Mouse (Mus musculus) kidney, embryonic 16.5 days (tissue): ENCODE data around the gene Mctp1. TPM values are rescaled to one million over a fixed set of nuclear protein-coding genes. Genes with fewer than 3 reads are reported as not detected.

Experiments
- ATAC-seq: fragments of 200-750 bp; cut with Nextera tagmentation; 2 replicates; pipeline ENCODE4 v1.8.0; 2017; ENCODE audit warnings: moderate TSS enrichment; ENCODE audit not compliant: low FRiP score, low TSS enrichment
- H3K27ac ChIP-seq: fragments of 300-500 bp; sonication (generic); 2 replicates; pipeline ENCODE4 v1.5.1; 2014; ENCODE audit warnings: low read length
- H3K27me3 ChIP-seq: fragments of 300-500 bp; sonication (generic); 2 replicates; pipeline ENCODE4 v1.6.1; 2014; ENCODE audit warnings: low read length, control low read depth, mixed read lengths; ENCODE audit not compliant: insufficient read depth
- H3K36me3 ChIP-seq: fragments of 300-500 bp; sonication (generic); 2 replicates; pipeline ENCODE4 v1.6.1; 2014; ENCODE audit warnings: low read length, control low read depth, mixed read lengths; ENCODE audit not compliant: insufficient read depth
- H3K4me1 ChIP-seq: fragments of 300-500 bp; sonication (generic); 2 replicates; pipeline ENCODE4 v1.6.1; 2014; ENCODE audit warnings: low read length, control low read depth, mixed read lengths; ENCODE audit not compliant: insufficient read depth
- H3K4me2 ChIP-seq: fragments of 300-500 bp; sonication (generic); replicated peaks from 2 replicates; pipeline ENCODE4 v1.6.1; 2014; ENCODE audit warnings: low read depth, low read length
- H3K4me3 ChIP-seq: fragments of 300-500 bp; sonication (generic); 2 replicates; pipeline ENCODE4 v1.5.1; 2014; ENCODE audit warnings: mild to moderate bottlenecking, low read length
- H3K9ac ChIP-seq: fragments of 300-500 bp; sonication (generic); replicated peaks from 2 replicates; pipeline ENCODE4 v1.6.1; 2014; ENCODE audit warnings: low read length
- H3K9me3 ChIP-seq: fragments of 300-500 bp; sonication (generic); 2 replicates; pipeline ENCODE4 v1.6.1; 2016; ENCODE audit warnings: low read length, control low read depth
- WGBS: fragments of 180-500 bp; shearing (Covaris S2); extraction: QIAGEN DNeasy Blood & Tissue Kit; methylation state at CpG from one replicate; pipeline ENCODE4 v1.1.7; 2014; 5-methylcytosine and 5-hydroxymethylcytosine counted together
- polyA plus RNA-seq: library from polyadenylated mRNA; unstranded; fragments of >200 nt; fragmentation: Nextera tagmentation; extraction: Ambion mirVana; gene quantifications from 2 replicates; pipeline ENCODE4 v1.2.1, GENCODE M21; 2015

Gene Mctp1
- polyA plus RNA-seq, 1 experiment from 2014 or later, result 0.27 TPM

DNA sequence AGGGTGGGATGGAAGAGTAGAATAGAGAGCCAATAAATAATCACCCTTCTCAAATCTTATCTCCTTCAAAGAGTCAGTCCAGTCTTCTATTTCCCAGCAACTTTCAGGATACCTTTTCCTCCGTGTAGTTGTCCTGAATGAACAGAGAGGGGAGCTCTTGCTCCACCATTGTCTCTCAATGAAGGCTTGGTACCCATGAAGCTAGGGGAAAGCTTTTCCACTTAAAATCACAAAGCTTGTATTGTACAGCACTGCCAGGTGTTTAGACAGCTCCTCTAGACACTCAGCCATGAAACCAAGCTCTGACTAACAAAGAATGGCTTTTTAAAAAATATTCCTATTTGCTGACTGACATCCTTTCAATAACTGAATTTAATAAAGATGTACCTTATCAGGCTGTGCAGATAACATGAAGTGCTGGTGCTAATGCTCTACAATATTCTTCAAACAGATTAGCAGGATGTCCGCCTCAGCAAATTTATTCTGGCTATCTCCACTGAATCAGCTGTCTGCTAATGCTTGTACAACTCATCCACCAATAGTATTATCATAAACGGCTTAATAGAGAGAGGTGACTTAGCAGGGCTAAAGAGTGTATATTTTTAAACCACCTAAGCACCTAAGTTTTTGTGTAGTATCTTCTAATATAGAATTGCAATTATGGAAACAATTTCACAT lies 417.9 kb downstream of the Mctp1 start:
- no peak overlapping the region for H3K27ac ChIP-seq
- H3K4me2 ChIP-seq, result no peak overlapping the region
- H3K4me3 ChIP-seq, result no peak overlapping the region
- H3K9ac ChIP-seq, result no peak overlapping the region
- H3K36me3 ChIP-seq, result no peaks in the 10 kb centered on the region
- ATAC-seq, result peak; percentile 82; the same call in 1 of the 2 replicates
- no peaks in the 10 kb centered on the region for H3K27me3 ChIP-seq
- no peaks in the 10 kb centered on the region for H3K4me1 ChIP-seq
- 51% methylated on average over 3 of the region's 3 CpGs for WGBS
- no peaks in the 10 kb centered on the region for H3K9me3 ChIP-seq

DNA sequence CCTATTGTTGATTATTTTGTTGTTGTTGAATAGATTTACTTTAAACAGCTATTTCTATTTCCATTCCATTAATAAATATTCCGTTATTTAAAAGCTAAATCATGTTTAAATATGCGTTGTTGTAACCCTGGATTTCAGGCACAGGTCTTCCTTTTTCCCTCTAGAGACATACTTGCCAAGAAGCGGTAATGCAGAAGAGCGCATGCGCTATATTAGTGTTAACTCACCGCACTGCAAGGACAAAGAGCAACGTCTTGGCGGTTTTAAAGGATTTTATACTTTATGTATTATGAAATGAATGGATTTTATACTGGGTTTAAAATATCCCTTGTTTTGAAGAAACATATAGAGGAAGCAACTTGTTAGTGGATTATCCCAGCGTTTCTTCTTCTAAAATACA lies 418.6 kb downstream of the Mctp1 start:
- no peak for ATAC-seq
- Histone ChIP-seq H3K27me3 (no peaks in the 10 kb centered on the region), H3K27ac (no peak overlapping the region), H3K36me3 (no peaks in the 10 kb centered on the region), H3K4me3 (no peak overlapping the region), H3K9ac (no peak overlapping the region), H3K9me3 (no peaks in the 10 kb centered on the region), H3K4me1 (no peaks in the 10 kb centered on the region), H3K4me2 (no peak overlapping the region)
- 89% methylated on average over 9 of the region's 9 CpGs for WGBS

DNA sequence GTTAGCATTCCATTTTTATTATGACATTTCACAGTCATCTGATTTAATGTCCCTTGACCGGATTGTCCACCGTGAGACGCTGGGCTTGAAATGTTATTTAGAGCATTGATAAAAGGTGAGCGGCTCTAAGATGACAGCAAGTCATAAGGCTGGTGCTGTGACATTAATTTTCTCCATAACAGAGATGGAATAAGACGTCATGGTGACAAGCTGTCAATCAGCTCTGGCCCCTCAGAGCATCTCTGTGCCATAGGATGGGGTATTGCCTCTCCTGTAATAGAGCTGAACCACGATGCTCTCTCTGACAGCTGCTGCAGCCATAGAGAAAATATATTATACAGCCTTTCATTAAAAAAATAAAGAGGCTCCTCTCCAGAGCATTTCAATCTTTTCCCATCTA lies 419.5 kb downstream of the Mctp1 start:
- ATAC-seq, result no peak
- no peaks in the 10 kb centered on the region for H3K4me1 ChIP-seq

DNA sequence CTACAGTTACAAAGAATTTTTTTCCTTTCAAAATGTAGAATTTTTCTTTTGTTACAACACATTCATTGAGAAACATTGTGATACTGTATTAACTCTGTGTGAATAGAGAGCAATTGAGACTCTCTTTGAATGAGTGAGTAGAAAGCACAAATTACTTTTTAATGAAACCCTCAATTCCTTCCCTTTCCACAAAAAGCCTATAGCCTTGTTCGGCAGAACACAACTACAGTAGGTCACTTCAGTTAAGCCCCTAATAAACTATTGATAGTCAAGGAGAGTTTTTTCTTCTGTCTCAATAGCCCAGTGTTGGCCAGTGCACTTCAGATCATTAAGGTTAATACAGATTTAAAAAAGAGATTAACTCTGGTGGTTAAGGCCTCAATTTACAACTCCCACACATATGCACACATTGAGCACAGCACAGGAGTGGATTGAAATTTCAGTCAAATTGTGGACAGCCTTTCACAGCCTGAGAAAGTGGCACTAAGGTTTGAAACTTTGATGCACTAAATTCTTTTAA lies 424.6 kb downstream of the Mctp1 start:
- WGBS, result 47% methylated on average over 1 of the region's 1 CpGs

More for the DNA sequence above, 419.5 kb downstream of the Mctp1 start:
- no peaks in the 10 kb centered on the region for H3K36me3 ChIP-seq
- H3K4me3 ChIP-seq, result no peak overlapping the region
- H3K9ac ChIP-seq, result no peak overlapping the region
- WGBS, result 61% methylated on average over 6 of the region's 6 CpGs
- no peaks in the 10 kb centered on the region for H3K27me3 ChIP-seq
- H3K27ac ChIP-seq, result no peak overlapping the region
- H3K9me3 ChIP-seq, result no peaks in the 10 kb centered on the region
- no peak overlapping the region for H3K4me2 ChIP-seq

DNA sequence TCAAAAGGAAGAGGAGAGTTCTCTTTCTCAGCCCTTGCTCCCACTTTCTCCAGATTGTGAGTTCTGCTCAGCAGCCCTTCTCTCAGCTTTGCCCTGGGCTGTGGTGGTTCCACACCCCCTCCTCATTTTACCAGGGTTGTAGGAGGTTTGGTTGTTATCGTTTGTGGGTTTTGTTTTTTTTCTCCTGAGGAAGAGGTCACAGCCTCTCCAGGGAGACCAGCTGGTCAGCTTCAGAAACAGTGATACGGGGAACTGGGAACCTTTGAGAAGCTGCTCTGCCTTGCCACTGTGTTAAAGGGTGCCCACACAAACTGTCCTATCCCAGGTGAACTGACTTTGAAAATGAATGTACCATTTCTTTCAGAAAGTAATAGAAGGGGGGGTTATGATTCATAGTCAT lies 425.5 kb downstream of the Mctp1 start:
- H3K4me1 ChIP-seq, result peaks cover 13% of the 10 kb centered on the region; the same call in 1 of the 2 replicates
- H3K27ac ChIP-seq, result peak overlapping the region; percentile 86
- WGBS, result 6% methylated on average over 2 of the region's 2 CpGs
- peak; percentile 78 for ATAC-seq
- no peaks in the 10 kb centered on the region for H3K9me3 ChIP-seq
- H3K4me3 ChIP-seq, result no peak overlapping the region
- H3K27me3 ChIP-seq, result no peaks in the 10 kb centered on the region
- H3K9ac ChIP-seq, result no peak overlapping the region
- H3K4me2 ChIP-seq, result no peak overlapping the region
- H3K36me3 ChIP-seq, result no peaks in the 10 kb centered on the region

More for the DNA sequence above, 424.6 kb downstream of the Mctp1 start:
- Histone ChIP-seq H3K27ac (peak overlapping the region; percentile 86), H3K27me3 (no peaks in the 10 kb centered on the region), H3K4me1 (peaks cover 13% of the 10 kb centered on the region; the same call in 1 of the 2 replicates), H3K36me3 (no peaks in the 10 kb centered on the region), H3K9me3 (no peaks in the 10 kb centered on the region), H3K4me2 (no peak overlapping the region), H3K4me3 (no peak overlapping the region), H3K9ac (no peak overlapping the region)
- ATAC-seq, result 0 out of 2 replicates have a peak, but pooled peaks have one; percentile 7

DNA sequence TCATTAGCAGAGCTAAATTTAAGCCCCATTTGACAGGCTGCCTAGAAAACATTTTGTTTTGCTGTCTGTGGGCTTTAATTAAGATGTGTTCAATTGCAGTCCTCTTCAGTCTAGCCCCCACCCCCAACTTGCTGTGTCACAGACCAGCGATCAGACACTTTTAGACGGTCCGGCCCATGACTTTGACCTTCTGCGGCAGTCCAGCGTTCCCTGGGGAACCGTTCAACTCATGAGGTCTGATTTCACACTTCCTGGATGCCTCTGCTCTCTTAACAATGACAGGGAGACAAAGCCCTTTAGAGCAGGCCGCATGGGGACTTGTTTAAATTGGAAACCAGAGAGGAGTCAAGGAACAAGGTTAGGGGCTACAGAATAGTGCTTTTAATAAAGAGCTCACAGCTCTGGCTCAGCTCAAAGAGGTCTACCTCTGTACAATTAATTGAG lies 426.2 kb downstream of the Mctp1 start:
- 6% methylated on average over 7 of the region's 7 CpGs for WGBS
- peak overlapping the region; percentile 28; the same call in 1 of the 2 replicates for H3K4me2 ChIP-seq

DNA sequence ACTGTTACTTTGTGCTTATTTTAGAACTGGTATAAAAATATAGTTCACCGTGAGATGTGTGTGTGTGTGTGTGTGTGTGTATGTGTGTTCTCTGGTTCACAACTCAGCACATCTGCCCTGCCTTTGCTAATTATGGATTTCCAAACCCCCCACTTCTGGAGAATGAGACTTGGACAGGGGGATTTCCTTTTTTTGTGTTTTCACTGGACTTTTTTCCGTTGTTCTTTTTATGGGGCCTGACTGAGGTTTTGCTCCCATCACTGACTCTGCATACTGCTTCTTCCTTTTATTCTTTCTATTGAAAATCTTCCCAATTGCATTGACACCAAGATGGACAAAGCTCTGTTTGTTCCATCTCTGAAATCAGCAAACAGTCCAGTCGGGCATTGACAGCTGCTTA lies 438.7 kb downstream of the Mctp1 start:
- Histone ChIP-seq H3K4me1 (no peaks in the 10 kb centered on the region), H3K9ac (no peak overlapping the region), H3K4me3 (no peak overlapping the region), H3K27me3 (no peaks in the 10 kb centered on the region), H3K4me2 (no peak overlapping the region), H3K9me3 (no peaks in the 10 kb centered on the region), H3K36me3 (no peaks in the 10 kb centered on the region), H3K27ac (no peak overlapping the region)
- ATAC-seq, result no peak
- 66% methylated on average over 3 of the region's 3 CpGs for whole genome bisulfite sequencing

More for the DNA sequence above, 426.2 kb downstream of the Mctp1 start:
- peaks cover 13% of the 10 kb centered on the region; the same call in 1 of the 2 replicates for H3K4me1 ChIP-seq
- no peaks in the 10 kb centered on the region for H3K9me3 ChIP-seq
- peak; percentile 98 for ATAC-seq
- H3K36me3 ChIP-seq, result no peaks in the 10 kb centered on the region
- no peak overlapping the region for H3K4me3 ChIP-seq
- H3K9ac ChIP-seq, result no peak overlapping the region
- peak overlapping the region; percentile 71 for H3K27ac ChIP-seq
- H3K27me3 ChIP-seq, result no peaks in the 10 kb centered on the region

DNA sequence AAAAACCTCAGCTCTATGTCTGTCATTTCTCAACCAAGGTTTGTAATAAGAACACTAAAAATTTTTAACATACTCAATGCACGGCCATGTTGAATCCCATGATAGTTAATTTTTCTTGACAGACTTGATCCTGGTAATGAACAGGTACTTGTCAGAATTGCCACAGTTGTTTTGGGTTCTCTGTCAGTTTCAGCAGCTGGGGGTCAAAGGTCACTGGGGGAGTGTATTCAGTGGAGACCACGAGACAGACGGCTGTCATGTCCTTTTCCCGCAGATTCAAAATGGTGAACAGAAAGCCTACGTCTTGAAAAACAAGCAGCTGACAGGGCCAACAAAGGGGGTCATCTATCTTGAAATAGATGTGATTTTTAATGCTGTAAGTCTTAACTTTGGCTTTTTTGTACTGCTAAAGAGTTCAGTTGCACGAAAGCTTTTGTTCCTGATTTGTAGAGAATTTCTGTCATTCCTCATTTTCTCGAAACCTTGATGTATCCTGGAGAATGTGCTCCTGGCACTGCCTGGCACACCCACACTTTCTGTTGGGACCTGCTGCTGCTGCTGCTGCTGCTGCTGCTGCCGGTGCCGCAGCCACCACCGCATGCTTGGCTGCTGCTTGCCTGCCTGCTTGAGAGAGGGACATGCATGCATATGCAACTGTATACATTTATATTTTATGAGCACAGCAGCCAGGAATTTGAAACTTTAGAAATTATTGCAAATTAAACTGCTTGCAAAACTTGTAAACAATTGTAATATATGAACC lies 440.8 kb downstream of the Mctp1 start:
- Histone ChIP-seq H3K27ac (no peak overlapping the region), H3K4me2 (no peak overlapping the region), H3K4me3 (no peak overlapping the region), H3K4me1 (no peaks in the 10 kb centered on the region), H3K9me3 (no peaks in the 10 kb centered on the region), H3K9ac (no peak overlapping the region), H3K27me3 (no peaks in the 10 kb centered on the region), H3K36me3 (no peaks in the 10 kb centered on the region)
- WGBS, result 44% methylated on average over 10 of the region's 10 CpGs
- no peak for ATAC-seq

DNA sequence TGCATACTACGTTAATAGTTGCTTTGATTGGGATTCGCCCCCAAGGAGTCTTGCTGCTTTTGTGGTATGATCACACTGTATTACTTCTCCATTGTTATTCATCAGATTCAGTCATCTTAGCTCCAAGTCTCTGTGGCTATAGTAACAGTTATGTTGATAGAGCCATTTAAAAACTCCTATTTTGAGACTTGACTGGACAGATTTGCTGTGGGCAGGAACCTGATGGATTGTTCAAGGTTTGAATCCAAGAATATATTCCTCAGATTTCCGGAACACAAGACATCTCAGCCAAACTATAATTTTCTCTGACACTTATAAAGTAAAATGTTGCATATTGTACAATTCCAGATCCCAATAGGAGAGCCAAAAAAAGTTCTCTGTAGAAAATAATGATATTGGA lies 443.4 kb downstream of the Mctp1 start:
- WGBS, result 77% methylated on average over 3 of the region's 3 CpGs
- no peak overlapping the region for H3K9ac ChIP-seq

More for the DNA sequence above, 443.4 kb downstream of the Mctp1 start:
- no peak for ATAC-seq
- Histone ChIP-seq H3K9me3 (no peaks in the 10 kb centered on the region), H3K36me3 (no peaks in the 10 kb centered on the region), H3K27ac (no peak overlapping the region), H3K4me1 (no peaks in the 10 kb centered on the region), H3K4me3 (no peak overlapping the region), H3K27me3 (no peaks in the 10 kb centered on the region), H3K4me2 (no peak overlapping the region)
